Mouse (Mus musculus) forebrain, embryonic 14.5 days (tissue): Measurements from ENCODE around the gene D11Wsu47e. TPM values are rescaled to one million over a fixed set of nuclear protein-coding genes. Genes with fewer than 3 reads are reported as not detected.
A peak's percentile ranks its signal among the peaks of the same experiment; 100 is the strongest.

ENCODE experiments used
- ATAC-seq: fragments of 200-750 bp; cut with Nextera tagmentation; 2 replicates; pipeline ENCODE4 v1.8.0; 2017; ENCODE audit warnings: mild to moderate bottlenecking, moderate library complexity
- DNase-seq: peaks from one replicate; pipeline ENCODE4 v3.0.0-alpha.2; 2015; ENCODE audit warnings: low spot score
- H3K27ac ChIP-seq: fragments of 300-500 bp; sonication (generic); 2 replicates; pipeline ENCODE4 v1.5.1; 2014; ENCODE audit warnings: low read depth, mild to moderate bottlenecking, control low read depth, low read length, moderate library complexity
- H3K27me3 ChIP-seq: fragments of 300-500 bp; sonication (generic); replicated peaks from 2 replicates; pipeline ENCODE4 v1.6.1; 2014; ENCODE audit warnings: low read length, control low read depth, mixed read lengths; ENCODE audit not compliant: control insufficient read depth, insufficient read depth
- H3K36me3 ChIP-seq: fragments of 300-500 bp; sonication (generic); 2 replicates; pipeline ENCODE4 v1.6.1; 2014; ENCODE audit warnings: low read length, control low read depth; ENCODE audit not compliant: control insufficient read depth, insufficient read depth
- H3K4me1 ChIP-seq: fragments of 300-500 bp; sonication (generic); 2 replicates; pipeline ENCODE4 v1.6.1; 2014; ENCODE audit warnings: antibody characterized with exemption, low read length, control low read depth; ENCODE audit not compliant: control insufficient read depth, insufficient read depth
- H3K4me2 ChIP-seq: fragments of 300-500 bp; sonication (generic); 2 replicates; pipeline ENCODE4 v1.6.1; 2014; ENCODE audit warnings: mild to moderate bottlenecking, control low read depth, low read length
- H3K4me3 ChIP-seq: fragments of 300-500 bp; sonication (generic); 2 replicates; pipeline ENCODE4 v1.5.1; 2014; ENCODE audit warnings: low read depth, low read length, control low read depth
- H3K9ac ChIP-seq: fragments of 300-500 bp; sonication (generic); 2 replicates; pipeline ENCODE4 v1.6.1; 2014; ENCODE audit warnings: mild to moderate bottlenecking, low read length, control low read depth, moderate library complexity
- H3K9me3 ChIP-seq: fragments of 300-500 bp; sonication (generic); replicated peaks from 2 replicates; pipeline ENCODE4 v1.6.1; 2016; ENCODE audit warnings: low read length, control low read depth, mixed read lengths; ENCODE audit not compliant: control insufficient read depth
- WGBS: fragments of 180-500 bp; shearing (Covaris S2); extraction: QIAGEN DNeasy Blood & Tissue Kit; methylation state at CpG from one replicate; pipeline ENCODE4 v1.1.7; 2014; 5-methylcytosine and 5-hydroxymethylcytosine counted together
- polyA plus RNA-seq: library from polyadenylated mRNA; unstranded; fragments of >200 nt; fragmentation: Nextera tagmentation; extraction: Ambion mirVana; gene quantifications from 2 replicates; pipeline ENCODE4 v1.2.1, GENCODE M21; 2014

D11Wsu47e gene
- polyA plus RNA-seq, 1 experiment from 2014 or later: 27.0 TPM

GRCm38 (mm10) chr11:113660940-113661339 lies 23.3 kb upstream of the D11Wsu47e start:
- Histone ChIP-seq H3K4me2 (no peak overlapping the region), H3K27me3 (no peaks in the 10 kb centered on the region), H3K36me3 (peaks cover 90% of the 10 kb centered on the region), H3K4me1 (no peaks in the 10 kb centered on the region), H3K27ac (no peak overlapping the region), H3K9me3 (no peaks in the 10 kb centered on the region), H3K4me3 (no peak overlapping the region), H3K9ac (no peak overlapping the region)
- 89% methylated on average over 11 of the region's 11 CpGs for WGBS
- ATAC-seq (no peak), DNase-seq (no peak)

GRCm38 (mm10) chr11:113661835-113662351 lies 22.3 kb upstream of the D11Wsu47e start:
- no peak overlapping the region for H3K9ac ChIP-seq

GRCm38 (mm10) chr11:113664279-113664678 lies 19.9 kb upstream of the D11Wsu47e start:
- Histone ChIP-seq H3K27me3 (no peaks in the 10 kb centered on the region), H3K36me3 (peaks cover 67% of the 10 kb centered on the region), H3K4me3 (no peak overlapping the region), H3K9ac (no peak overlapping the region), H3K4me1 (no peaks in the 10 kb centered on the region; the same call in 1 of the 2 replicates), H3K4me2 (no peak overlapping the region), H3K27ac (no peak overlapping the region), H3K9me3 (no peaks in the 10 kb centered on the region)
- ATAC-seq: no peak
- 70% methylated on average over 2 of the region's 2 CpGs for WGBS
- DNase-seq: no peak

More at GRCm38 (mm10) chr11:113661835-113662351, 22.3 kb upstream of the D11Wsu47e start:
- WGBS: 93% methylated on average over 18 of the region's 18 CpGs
- no peak for DNase-seq
- H3K4me1 ChIP-seq: no peaks in the 10 kb centered on the region
- H3K4me3 ChIP-seq: no peak overlapping the region
- no peak overlapping the region for H3K4me2 ChIP-seq
- H3K27me3 ChIP-seq: no peaks in the 10 kb centered on the region
- 0 out of 2 replicates have a peak, but pooled peaks have one; percentile 15 for ATAC-seq
- H3K27ac ChIP-seq: no peak overlapping the region
- no peaks in the 10 kb centered on the region for H3K9me3 ChIP-seq
- peaks cover 83% of the 10 kb centered on the region for H3K36me3 ChIP-seq

DNA sequence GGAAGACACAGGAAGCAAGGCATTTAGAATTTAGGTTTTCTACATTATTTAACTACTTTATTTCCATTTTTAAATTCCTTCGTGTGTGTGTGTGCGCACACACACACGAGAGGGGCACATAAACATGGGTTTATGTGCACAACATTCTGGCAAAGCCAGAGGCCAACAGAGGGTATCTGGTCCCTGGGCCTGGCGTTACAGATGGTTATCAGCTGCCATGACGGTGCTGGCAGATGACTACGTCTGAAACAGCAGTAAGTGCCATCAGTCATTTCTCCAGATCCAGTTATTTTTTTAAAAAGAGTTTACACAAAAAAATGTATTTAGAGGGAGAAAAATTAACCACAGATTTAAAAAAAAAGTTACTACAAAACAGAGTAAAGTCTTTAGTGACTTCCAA lies 18.0 kb upstream of the D11Wsu47e start:
- DNase-seq (no peak), ATAC-seq (no peak)
- H3K27ac ChIP-seq: no peak overlapping the region
- no peak overlapping the region for H3K9ac ChIP-seq
- 87% methylated on average over 6 of the region's 6 CpGs for WGBS
- H3K27me3 ChIP-seq: no peaks in the 10 kb centered on the region
- peaks cover 55% of the 10 kb centered on the region for H3K36me3 ChIP-seq
- H3K4me3 ChIP-seq: no peak overlapping the region
- no peaks in the 10 kb centered on the region; the same call in 1 of the 2 replicates for H3K4me1 ChIP-seq
- no peaks in the 10 kb centered on the region for H3K9me3 ChIP-seq
- H3K4me2 ChIP-seq: no peak overlapping the region

DNA sequence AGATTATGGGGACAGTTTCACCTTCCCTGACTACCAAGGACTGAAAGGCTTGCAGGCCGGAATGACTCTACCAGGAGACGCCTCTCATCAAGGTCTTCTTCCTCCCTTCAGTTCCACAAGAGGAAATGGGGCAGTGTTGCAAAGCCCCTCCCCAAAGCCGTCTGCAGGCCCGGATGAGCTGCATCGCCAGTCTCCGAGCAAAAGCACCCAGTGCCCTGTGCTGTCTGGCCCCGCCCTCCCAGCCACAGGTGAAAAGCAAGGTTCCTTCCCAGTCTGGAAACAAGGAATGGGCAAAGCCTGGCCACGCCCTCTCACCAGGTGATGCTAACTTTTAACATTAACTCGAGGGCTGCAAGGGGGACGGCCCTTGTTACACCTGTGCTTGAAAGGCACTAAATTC lies 17.6 kb upstream of the D11Wsu47e start:
- no peak overlapping the region for H3K4me3 ChIP-seq
- H3K27ac ChIP-seq: peak overlapping the region; percentile 27; the same call in 1 of the 2 replicates
- no peaks in the 10 kb centered on the region for H3K27me3 ChIP-seq
- peaks cover 55% of the 10 kb centered on the region for H3K36me3 ChIP-seq
- H3K9ac ChIP-seq: no peak overlapping the region
- no peaks in the 10 kb centered on the region; the same call in 1 of the 2 replicates for H3K4me1 ChIP-seq
- H3K9me3 ChIP-seq: no peaks in the 10 kb centered on the region
- DNase-seq (no peak), ATAC-seq (no peak)
- WGBS: 66% methylated on average over 10 of the region's 10 CpGs
- no peak overlapping the region for H3K4me2 ChIP-seq

DNA sequence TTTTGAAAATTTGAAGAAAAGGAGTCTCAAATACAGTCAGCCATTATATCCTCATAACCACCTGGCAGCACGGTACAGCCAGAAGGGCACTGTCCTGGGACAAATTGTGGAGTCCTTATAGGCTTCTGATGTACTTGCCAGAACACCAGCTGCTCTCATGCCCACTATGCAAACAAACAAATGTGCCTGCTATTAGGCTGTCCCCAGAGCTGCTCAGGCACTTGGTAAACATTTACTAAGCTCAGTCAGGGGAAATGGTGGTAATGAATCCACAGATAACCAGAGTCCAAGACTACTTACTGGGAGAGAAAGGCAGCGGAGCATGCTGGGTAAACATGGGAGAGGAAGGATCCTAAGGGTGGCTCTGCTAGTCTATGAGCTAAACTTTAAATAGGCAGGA lies 17.1 kb upstream of the D11Wsu47e start:
- Histone ChIP-seq H3K4me1 (no peaks in the 10 kb centered on the region; the same call in 1 of the 2 replicates), H3K4me3 (no peak overlapping the region), H3K27ac (no peak overlapping the region), H3K9me3 (no peaks in the 10 kb centered on the region), H3K27me3 (no peaks in the 10 kb centered on the region), H3K36me3 (peaks cover 51% of the 10 kb centered on the region), H3K4me2 (no peak overlapping the region), H3K9ac (no peak overlapping the region)
- no peak for ATAC-seq
- WGBS: 69% methylated on average over 2 of the region's 2 CpGs
- peak; percentile 43 for DNase-seq

GRCm38 (mm10) chr11:113667704-113668103 lies 16.5 kb upstream of the D11Wsu47e start:
- Histone ChIP-seq H3K9ac (no peak overlapping the region), H3K9me3 (no peaks in the 10 kb centered on the region), H3K27me3 (no peaks in the 10 kb centered on the region), H3K4me1 (no peaks in the 10 kb centered on the region; the same call in 1 of the 2 replicates), H3K4me3 (no peak overlapping the region), H3K36me3 (peaks cover 46% of the 10 kb centered on the region), H3K4me2 (no peak overlapping the region), H3K27ac (no peak overlapping the region)
- WGBS: 87% methylated on average over 4 of the region's 4 CpGs
- ATAC-seq: no peak
- no peak for DNase-seq

- Histone ChIP-seq H3K27ac (no peak overlapping the region), H3K4me1 (no peaks in the 10 kb centered on the region; the same call in 1 of the 2 replicates), H3K9ac (no peak overlapping the region), H3K4me2 (no peak overlapping the region), H3K4me3 (no peak overlapping the region), H3K36me3 (peaks cover 43% of the 10 kb centered on the region), H3K9me3 (no peaks in the 10 kb centered on the region), H3K27me3 (no peaks in the 10 kb centered on the region)
- DNase-seq (no peak), ATAC-seq (no peak)
- 93% methylated on average over 5 of the region's 5 CpGs for WGBS
These were observed 15.4 kb upstream of the D11Wsu47e start for GRCm38 (mm10) chr11:113668857-113669256.

DNA sequence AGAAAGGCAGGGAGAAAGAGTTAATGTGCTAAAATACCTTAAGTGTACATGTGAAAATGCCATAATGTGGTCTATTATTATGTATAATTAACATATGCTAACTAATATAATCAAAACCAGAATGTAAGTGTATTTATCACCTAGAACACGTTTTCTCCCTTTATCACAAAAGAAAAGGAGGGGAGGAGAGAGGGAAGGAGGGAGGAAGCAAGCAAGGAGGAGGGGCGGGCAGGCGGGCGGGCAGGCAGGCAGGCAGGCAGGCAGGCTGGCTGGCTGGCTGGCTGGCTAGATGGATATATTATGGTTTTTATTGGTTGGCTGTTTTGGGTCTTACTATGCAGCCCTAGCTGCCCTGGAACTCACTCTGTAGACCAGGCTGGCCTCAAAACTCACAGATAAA lies 14.5 kb upstream of the D11Wsu47e start:
- Histone ChIP-seq H3K27ac (no peak overlapping the region), H3K27me3 (no peaks in the 10 kb centered on the region), H3K4me3 (no peak overlapping the region), H3K9me3 (no peaks in the 10 kb centered on the region), H3K36me3 (peaks cover 43% of the 10 kb centered on the region), H3K4me1 (no peaks in the 10 kb centered on the region; the same call in 1 of the 2 replicates), H3K4me2 (no peak overlapping the region), H3K9ac (no peak overlapping the region)
- ATAC-seq (no peak), DNase-seq (no peak)
- WGBS: 78% methylated on average over 4 of the region's 4 CpGs
